Mouse (Mus musculus): ENCODE measurements around the gene Unc5c.
A peak's percentile ranks its signal among the peaks of the same experiment; 100 is the strongest.

The Unc5c gene

DNA sequence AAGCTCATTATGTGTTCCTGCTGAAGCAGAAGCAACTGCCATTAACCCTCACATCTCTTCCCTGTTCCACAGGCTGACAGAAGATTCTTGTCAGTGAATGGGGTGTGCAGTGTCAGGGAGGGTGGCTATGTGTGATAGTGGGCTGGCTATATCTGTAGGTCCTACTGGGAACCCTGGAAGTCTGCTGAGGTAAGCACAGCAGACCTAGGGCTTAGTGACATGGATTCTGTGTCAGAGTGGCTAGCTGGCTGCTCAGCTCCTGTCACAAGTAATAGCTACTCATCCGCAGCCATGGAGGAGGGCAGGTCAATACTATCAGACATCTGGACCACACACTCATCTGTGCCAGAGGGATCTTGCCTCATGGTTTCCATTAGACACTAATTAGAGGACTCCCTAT is 349.8 kb downstream of the Unc5c start:
- no peak for DNase-seq (ENCODE audit: low read depth)

DNA sequence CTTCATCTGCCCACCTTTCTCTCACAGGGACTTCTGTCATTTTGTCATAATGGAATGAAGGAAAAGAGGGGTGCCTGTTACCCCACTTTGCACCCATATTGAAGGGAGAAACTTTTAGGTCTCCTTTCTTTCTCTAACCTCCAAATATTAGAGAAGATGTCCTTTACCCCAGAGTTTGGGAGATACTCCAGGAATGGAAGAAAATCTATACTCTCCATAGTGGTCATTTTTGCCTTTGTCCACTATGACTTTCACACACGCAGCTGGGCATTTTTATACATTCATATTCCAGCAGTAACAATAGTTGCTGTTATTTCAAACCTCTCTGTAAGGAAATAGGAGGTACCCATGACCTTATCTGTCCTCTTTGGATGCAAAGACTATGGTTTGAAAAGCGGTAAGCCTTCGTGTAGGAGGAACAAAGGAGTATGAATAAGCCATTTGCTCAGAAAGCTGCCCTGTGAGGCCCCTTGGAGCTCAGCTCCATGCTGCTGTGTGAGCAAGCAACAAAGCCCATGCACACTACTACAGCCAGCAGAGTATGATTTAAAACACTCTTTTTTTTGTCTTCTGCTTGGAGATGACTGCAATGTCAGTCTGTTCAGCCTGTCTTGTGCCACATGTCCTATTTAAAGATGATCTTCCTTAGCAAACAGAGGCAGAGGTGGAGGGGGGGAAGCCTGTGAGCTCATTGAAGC is 353.7 kb downstream of the Unc5c start:
- DNase-seq (ENCODE audit: low read depth), result no peak

DNA sequence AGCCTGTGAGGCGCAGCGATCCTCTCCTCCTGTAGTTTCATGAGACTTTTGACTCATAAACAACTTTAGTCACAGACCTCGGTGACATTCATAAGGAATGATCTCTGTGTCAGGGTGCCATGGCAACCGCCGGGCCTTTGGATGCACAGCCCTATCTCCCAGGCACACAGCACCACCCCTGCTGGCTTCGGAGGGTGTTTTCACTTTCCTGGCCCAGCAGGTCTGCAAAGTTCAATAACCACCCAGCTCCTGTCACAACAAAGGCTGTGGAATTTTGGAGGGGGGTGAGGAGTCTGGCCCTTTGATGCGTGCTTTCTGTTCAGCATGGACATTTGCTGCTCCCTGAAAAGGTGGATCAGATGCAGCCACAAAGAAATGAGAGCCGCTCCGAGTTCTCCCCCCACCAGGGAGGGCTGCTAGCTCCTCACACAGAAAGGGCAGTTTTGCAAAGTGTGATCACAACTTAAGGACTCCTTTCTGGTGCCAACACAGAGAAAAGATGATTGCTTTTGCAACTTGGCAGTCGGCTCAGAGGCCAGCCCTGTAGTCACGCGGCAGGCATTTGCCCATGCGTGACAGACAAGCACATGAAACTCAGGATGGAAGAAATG is 354.4 kb downstream of the Unc5c start:
- no peak for DNase-seq (ENCODE audit: low read depth)

DNA sequence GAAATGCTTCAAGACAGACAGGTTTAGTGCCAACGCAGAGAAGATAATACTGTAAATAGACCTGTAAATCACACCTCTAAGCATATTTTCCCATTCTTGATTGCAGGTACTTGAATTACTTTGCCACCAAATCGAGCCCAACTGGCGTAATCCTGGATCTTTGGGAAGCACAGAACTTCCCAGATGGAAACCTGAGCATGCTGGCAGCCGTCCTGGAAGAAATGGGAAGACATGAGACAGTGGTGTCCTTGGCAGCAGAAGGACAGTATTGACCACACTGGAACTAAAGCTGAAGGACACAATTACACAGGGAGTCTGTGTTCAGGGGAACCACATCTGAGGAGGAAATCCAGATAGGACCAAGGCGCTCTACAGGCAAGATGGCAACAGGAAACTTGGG is 363.3 kb downstream of the Unc5c start:
- DNase-seq (ENCODE audit: low read depth), result no peak

DNA sequence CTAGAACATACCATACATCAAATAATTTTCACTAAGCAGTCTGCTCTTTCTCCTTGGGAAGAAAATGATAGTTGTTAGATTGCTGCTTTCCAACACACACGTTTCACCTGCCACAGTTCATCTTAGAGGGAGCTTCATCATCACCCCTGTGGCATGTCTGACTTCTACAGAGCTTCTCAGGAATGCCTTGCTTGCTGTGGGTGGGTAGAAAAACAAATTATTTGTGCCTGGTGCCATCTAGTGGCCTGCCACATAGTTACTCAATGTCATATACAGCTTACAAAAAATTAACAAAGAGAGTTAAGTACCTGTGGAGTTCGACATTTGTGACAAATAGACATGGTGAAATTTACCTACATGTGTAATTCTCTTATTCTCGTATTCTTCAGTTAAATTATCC is 366.1 kb downstream of the Unc5c start:
- DNase-seq (ENCODE audit: low read depth), result peak; percentile 13

DNA sequence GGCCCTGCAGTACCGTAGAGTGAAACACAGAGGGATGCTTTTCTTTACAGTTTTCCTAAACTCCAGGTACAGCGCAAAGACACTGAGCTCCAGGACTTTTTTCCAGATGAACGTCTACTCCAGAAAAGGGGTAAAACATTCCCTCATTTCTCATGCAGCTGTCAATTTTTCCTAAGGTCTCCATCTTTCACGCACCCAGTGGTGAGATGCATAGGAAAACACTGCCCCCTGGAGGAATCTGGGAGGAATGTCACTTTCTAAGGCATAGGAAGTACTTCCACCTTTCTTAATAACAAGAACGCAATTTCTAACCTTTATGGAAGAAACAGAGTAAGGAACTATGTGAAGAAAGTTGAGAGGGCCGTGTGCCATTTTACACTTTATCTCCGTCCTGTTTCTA is 373.8 kb downstream of the Unc5c start:
- peak; percentile 17 for DNase-seq (ENCODE audit: low read depth)

DNA sequence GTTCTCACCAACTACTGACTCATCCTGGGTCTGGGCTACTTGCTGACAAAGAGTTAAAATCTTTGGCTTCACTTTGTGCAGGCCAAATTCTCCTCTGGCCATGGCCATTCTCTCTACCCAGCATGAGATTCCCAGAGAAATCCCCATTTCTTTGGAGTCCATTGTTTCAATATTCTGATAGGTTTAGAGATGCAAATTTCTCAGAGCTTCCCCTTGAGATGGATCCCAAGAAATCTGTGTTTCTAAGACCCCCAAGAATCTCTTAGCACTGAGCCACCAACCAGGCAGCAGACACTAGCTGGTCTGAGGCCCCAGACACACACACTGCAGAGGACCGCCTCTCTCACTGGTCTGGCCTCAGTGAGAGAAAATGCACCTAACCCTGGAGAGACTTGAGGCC is 384.2 kb downstream of the Unc5c start:
- DNase-seq (ENCODE audit: low read depth), result no peak

DNA sequence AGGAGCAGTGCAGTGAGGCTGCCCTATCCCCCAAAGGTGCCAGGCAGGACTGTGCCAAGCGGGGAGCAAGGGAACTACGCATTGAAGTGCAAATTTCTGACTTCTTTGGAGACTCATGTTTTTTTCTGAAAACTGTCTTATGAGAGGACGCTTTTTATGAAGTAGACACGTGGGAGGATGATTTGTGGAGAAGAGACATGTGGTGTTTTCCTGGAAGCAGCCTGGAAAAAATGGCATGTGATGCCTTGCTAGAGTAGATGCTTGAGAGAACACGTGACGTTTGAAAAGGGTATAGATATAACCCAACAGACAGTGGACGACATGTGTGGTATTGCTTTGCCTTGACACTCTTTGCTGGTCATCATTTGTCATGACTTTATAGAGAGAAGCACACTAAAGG is 385.1 kb downstream of the Unc5c start:
- no peak for DNase-seq (ENCODE audit: low read depth)

DNA sequence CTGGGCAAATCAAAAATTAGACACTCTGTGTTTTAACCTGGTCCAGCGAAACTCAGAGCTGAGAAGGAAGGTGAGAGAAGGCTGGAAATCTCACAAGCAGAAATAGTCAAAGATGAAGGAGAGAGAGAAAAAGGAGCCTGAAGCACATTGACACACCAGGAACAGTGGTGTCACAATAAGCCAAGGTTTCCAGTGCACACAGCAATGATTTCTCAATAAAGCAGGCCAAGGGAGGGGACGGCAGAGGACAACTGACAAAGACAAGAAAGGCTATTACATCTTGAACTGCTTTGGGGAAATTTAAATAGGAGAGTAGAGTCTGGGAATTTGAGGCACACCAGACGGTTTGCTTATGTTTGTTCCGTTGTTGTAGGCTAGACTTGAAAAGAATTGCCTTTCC is 389.3 kb downstream of the Unc5c start:
- no peak for DNase-seq (ENCODE audit: low read depth)

DNA sequence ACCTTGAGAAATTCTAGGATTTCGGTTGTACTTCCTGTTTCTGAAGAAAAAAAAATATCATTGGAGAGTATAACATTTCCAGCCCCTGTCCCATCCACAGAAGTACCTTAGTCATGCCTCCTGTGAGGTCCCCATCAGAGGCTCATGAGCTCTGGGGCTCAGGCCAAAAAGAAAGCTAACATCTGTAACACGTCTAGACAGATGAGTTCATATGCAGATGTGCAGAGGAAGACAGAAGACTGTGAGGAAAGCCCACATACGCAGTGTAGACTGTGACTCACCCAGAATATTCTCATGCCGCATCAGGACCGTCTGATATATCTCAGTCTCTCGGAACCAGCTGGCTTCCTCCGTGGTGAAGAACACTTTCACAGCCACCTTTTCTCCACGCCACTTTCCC is 392.1 kb downstream of the Unc5c start:
- DNase-seq (ENCODE audit: low read depth), result no peak

DNA sequence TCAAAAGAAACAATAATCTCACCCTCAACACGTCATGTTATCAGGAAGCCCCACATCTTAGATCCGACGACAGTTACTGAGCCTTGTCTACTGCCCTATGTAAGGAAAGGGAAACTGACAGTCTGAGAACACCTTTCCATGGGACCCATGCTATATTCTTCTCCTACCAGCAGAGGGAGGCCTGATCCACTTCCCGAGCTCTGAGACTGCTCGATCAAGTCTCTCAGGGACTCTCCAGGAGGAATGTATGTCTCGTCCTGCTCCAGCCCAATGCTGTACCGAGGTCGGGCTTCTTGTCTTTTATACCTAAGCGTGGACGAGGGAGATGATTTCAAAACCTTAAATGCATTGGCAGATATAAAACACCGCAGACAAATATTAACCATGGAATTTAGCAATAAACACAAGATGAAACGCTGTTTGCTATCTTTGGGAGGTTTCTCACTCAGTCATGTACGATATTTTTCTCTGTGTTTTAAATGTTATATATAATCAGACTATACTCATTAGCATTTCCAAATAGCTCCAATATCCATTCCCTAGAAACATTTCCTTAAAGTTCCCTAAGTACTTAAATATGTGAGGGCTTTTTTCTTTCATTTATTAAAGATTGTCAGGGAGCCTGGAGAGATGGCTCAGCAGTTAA is 397.9 kb downstream of the Unc5c start:
- DNase-seq (ENCODE audit: low read depth), result peak; percentile 17

DNA sequence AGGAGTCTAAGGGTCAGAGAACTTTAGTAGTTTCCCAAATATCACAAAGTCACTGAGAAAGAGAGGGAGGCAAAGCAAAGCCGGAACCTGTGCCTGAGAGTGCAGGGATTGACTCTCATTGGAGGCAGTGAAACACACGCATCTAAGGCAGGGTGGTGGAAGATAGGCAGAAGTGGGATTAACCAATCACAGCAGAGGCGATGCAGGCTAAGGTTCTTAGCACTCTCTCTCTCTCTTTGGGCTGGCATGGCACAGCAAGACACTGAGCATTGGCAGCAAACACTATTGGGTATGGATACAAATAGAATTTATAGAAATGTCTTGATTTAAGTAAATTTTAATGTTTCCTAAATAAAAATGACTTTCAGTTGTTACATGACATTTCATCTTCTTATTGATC is 406.8 kb downstream of the Unc5c start:
- DNase-seq (ENCODE audit: low read depth), result no peak

DNA sequence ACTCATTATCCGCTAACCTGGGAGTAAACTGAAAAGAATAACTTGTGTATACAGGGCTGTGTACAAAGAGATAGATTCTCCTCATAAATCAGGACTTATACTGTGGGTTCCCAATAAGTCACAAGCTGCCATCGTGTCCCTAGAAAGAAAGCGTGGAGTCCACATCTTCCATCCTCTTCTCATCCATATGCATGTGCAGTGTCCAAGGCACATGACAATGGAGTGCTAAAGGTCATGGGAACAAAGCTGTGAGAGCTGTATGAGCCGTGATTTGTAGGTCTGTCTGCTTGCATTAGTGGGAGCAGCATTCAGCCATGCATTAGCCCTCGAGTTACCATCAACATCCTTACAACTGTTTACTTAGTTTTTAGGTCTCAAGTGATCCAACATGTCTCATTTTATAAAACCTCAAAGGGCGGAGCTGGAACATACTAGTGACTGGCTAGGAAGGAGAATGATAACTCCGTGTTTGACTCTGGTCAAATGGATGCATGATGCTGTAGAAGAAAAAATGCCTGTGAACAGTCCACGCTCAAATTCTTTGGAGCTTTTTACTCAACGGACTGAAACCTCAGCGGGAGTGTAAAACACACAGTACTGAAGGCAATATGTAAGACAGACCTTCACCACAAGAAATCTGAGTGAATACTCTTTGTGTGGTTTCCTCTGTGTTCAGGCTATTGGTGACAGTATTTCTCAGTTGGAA is 407.5 kb downstream of the Unc5c start:
- no peak for DNase-seq (ENCODE audit: low read depth)

DNA sequence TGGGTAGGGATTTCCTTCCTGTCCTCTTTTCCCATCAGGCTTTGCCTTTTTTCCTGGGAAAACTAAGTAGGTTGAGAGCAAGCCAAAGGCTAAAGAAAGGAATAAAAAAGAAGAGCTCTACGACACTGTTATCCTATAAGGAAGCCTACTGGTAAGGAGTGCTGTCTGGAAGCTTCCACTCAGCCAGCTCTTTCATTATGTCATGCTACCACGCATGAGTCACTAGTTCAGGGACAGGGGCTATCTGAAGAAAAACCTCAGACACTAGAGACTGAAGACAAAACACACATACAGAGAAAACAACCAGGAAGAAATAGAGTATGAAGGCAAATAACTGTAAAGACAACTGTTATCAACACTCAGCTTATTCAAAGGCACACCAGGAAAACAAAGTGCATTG is 417.5 kb downstream of the Unc5c start:
- DNase-seq (ENCODE audit: low read depth), result no peak

DNA sequence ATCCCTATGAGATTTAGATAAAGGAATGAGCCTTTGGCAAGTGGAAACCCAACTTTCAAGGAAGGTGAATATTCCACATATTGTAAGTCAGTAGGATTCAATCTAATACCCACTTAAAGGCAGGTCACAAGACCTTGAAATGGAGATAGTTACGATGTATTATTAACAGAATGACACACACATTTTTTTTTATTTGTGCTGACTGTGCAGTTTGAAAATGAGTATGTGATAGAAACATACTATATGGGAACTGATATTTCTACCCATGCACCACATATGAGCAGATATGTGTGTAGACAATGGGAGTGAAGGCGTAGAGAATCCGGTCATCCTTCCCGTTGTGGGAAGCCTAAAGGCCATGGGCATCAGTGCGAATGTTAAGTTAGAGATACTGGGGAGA is 419.2 kb downstream of the Unc5c start:
- DNase-seq (ENCODE audit: low read depth), result no peak
